Mouse (Mus musculus) large intestine, adult 2 months (tissue): ENCODE measurements around the gene Atn1. TPM values are rescaled to one million over a fixed set of nuclear protein-coding genes. Genes with fewer than 3 reads are reported as not detected.

Source experiments
- DNase-seq: peaks from one replicate; pipeline ENCODE4 v3.0.0-alpha.2; 2012; ENCODE audit warnings: low read depth, low spot score
- WGBS: fragments of 180-500 bp; shearing (Covaris S2); methylation state at CpG from one replicate; pipeline ENCODE4 v1.1.7; 2018; 5-methylcytosine and 5-hydroxymethylcytosine counted together
- polyA plus RNA-seq: library from polyadenylated mRNA; depleted of rRNA; stranded (reverse); fragments of >200 nt; gene quantifications from 2 replicates; pipeline ENCODE4 v1.2.3, GENCODE M21; 2012

Atn1 gene
- polyA plus RNA-seq, 1 experiment, result 33.6 TPM

DNA sequence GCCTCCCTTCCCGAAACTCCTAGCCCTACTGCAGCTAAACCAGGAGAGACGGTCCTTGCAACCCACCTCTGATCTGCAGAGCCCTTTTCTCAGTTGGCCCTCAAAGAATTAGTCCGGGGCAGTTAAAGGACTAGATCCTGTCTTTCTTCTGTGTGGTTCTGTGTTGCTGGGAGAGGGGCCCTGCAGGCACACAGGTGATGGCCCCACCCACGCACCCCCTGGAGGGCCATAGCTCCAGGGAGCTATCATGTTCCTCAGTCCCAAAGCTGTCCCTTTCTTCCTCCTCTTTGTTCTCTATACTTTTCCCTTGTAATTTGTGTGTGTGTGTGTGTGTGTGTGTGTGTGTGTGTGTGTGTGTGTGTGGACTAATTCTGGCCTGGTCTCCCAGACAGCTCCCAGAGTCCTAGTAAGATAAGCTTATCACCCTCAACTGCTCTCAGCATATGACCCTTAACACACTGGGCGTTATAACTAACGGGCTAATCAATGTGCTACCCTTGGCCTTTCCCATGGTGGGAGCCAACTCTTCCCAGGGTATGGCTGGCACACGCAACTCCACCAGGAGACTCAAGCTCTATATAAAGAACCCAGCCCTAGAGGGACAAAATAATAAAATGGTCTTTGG lies 36.9 kb downstream of the Atn1 start:
- WGBS, result 25% methylated on average over 7 of the region's 7 CpGs
- no peak for DNase-seq

DNA sequence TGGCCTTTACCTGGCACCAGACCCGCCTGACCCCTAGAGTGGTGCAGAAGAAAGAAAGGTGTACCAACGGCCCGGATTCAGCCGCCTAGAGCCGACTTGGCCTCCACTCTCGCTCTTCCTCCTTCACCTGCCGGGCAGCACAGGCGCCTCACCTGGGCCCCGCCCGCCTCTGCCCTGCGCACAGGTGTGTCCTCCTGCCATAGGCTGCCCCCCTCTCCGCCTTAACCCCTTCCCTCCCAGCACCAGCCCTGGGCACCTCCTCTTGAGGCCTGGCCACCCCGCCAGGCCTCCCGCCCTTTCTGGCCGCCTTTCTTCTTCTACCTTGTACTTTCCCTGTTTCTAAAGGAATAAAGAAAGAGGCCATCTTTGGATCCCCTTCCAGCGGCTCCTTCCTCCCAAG lies 37.6 kb downstream of the Atn1 start:
- no peak for DNase-seq

DNA sequence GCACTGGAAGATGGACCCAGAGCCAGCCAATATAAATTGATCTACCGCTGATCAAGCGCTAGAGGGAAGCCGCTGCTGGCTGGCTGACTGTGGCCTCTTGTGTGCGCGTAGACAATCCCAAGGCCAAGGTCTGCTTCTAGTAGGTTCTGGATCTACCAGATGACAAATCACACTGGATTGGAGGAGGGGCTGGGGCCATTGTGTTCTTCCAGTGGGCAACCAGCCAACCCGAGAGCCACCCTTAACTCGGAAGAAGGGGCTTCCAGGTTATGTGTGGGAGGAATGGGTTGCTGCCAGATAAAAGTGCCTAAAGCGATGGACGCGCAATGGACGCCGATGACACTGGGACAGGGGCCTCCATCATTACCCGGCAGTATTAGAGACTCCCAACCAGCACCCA lies 38.4 kb downstream of the Atn1 start:
- DNase-seq, result no peak

More for the DNA sequence above, 37.6 kb downstream of the Atn1 start:
- 27% methylated on average over 15 of the region's 16 CpGs for WGBS

DNA sequence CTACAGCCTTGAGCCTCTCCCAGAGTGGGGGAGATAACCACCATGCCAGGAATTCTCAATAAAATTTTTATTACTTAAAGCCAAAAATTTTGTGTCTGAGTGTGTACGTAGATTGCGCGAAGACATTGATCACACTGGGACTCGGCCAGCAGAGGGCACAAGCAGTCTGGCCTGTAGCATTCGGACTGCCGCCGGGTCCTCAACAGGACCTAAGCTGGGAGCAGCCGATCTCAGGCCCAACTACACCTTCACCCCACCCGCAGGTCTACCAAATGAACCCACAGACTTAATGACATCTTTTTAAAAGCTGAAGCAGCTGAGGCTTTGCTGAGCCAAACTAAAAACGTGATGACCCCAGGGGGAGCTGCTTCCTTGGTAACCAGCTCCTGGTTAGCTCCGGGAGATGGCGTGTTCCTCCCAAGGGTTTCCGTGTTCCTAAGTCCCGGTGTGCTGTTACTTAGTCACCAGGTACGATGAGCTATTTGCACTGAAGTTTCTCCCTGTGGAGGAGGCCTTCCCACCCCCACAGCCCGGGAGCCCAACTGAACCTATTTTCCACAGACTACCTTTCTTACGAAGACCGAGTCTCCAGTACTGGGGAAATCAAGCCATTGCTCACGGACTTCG lies 39.3 kb downstream of the Atn1 start:
- no peak for DNase-seq
- 21% methylated on average over 20 of the region's 20 CpGs for WGBS

More for the DNA sequence above, 38.4 kb downstream of the Atn1 start:
- 32% methylated on average over 13 of the region's 13 CpGs for WGBS

DNA sequence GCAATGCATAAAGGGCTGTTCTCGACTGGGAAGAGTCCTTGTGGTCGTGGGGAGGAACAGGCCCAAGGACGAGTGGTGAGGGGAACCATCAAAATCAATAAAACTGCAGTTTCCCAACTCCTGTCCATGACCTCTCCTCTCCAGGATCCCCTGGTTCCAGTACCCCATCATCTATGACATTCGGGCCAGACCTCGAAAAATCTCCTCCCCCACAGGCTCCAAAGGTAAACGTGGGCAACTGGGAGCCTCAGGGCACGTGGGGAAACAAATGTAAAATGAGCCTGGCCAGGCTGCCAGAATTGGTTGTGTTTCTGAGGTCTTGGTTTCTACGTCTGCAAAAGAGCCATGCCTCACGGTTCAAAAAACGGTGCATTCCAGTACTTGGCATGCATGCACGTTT lies 43.4 kb downstream of the Atn1 start:
- no peak for DNase-seq
- 6% methylated on average over 11 of the region's 11 CpGs for WGBS

DNA sequence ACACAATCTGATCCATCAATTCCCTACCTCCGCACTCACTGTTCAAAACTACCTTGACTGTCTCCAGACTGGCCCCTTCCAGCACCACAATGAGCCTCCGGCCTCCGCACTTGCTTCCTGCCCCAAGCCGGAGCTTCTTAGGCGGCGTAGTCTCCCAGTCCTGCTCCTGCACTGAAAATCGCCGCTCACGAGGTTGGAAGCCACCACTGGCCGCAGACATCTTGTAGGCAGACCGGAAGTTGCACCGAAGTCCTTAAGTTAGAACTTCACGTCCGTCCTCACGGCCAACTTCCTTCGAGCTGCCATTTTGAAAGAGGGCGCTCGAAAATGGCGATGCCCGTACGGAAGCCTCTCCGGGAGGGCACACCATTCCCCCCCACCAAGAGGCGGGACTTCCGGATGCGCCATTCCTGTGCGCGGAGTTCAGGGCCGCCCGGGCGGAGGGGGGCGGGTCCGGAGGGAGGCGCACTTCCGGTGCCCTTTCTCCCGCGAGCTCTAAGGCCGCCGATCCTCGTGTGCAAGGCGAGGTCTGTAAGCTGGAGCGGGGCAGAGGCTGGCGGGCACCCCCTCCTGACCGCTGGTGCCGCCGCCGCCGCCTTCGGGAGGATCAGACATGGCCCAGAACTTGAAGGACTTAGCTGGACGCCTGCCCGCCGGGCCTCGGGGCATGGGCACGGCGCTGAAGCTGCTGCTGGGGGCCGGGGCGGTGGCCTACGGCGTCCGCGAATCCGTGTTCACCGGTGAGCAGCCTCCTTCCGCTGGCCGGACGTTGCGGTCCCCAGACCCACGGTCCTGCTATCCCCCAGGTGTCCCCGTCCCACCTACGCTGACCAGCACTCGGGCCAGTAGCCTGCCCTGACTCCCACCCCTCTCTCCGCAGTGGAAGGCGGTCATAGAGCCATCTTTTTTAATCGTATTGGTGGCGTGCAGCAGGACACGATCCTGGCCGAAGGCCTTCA lies 44.2 kb downstream of the Atn1 start, which contains the start of the genes Emg1 and Phb2:
Gene Emg1, minus strand, starts transcription at position 355 of the 959 bp plus-strand sequence.
Gene Phb2, plus strand, starts transcription at position 513 of the 959 bp plus-strand sequence.
- DNase-seq, result peak; percentile 91
- WGBS, result under 1% methylated on average over 76 of the region's 76 CpGs

- 57% methylated on average over 10 of the region's 10 CpGs for WGBS
- DNase-seq, result no peak
Observed at GRCm38 (mm10) chr6:124708289-124708889, 47.9 kb downstream of the Atn1 start.

DNA sequence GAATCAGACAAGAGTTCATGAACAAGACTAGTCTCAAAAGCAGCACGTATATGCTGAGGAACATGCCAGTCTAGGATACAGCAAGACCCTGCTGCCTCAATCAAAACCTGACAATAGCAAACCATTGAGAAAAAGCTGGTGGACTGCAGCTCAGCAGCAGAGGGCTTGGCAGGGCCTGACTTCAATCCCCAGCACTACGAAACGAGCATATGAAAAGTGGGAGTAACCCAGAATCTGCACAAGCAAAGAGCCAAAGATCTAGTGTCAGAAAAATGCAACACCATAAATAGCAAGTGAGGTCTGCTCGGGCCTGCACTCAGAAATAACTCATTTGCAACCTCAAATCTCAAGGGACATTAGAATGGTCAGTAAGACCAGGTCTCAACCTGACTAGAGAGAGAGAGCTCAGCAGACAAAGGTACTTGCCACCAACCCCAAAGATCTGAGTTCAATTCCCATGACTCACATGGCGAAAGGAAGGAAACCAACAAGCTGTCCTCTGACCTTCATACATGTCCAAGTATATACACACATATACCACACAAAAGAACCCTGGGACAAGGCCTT lies 50.2 kb downstream of the Atn1 start:
- 66% methylated on average over 5 of the region's 5 CpGs for WGBS
- no peak for DNase-seq

DNA sequence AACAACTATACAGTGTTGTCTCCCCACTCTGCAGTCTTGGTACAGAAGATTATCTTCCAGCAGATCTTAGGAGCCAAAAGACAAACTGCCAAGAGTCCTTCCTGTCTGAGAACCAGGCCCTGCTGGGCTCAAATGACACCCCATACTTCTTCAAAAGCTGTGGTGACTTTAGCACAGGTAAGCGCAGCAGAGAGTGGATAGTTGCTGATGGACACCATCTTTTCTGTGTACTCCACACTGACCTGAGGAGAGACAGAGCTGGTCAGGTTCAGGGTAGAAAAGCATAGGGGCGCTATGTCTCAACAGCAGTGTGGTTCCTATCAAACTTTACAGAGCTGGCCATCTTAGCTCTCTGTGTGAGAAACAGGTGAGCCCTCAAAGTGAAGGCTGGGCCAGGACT lies 51.9 kb downstream of the Atn1 start:
- no peak for DNase-seq
- 89% methylated on average over 2 of the region's 2 CpGs for WGBS

- WGBS, result 71% methylated on average over 7 of the region's 7 CpGs
- DNase-seq, result no peak
Observed at GRCm38 (mm10) chr6:124703789-124704188, 52.5 kb downstream of the Atn1 start.

DNA sequence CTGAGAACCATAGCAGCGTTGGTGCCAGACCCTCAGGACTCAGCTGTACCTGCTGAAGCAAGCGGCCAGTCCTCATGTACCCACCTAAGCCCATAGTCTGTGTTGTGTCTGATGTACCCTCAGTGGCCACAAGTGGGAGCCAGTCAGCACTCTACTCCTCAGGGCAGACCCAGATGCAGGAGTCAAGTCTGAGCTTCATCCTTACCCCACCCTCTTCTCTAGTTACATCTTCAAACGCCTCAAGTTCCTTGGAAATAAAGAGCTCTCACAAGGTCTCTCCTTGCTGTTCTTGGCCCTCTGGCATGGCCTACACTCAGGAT lies 53.6 kb downstream of the Atn1 start:
- WGBS, result 50% methylated on average over 3 of the region's 3 CpGs
- DNase-seq, result no peak

DNA sequence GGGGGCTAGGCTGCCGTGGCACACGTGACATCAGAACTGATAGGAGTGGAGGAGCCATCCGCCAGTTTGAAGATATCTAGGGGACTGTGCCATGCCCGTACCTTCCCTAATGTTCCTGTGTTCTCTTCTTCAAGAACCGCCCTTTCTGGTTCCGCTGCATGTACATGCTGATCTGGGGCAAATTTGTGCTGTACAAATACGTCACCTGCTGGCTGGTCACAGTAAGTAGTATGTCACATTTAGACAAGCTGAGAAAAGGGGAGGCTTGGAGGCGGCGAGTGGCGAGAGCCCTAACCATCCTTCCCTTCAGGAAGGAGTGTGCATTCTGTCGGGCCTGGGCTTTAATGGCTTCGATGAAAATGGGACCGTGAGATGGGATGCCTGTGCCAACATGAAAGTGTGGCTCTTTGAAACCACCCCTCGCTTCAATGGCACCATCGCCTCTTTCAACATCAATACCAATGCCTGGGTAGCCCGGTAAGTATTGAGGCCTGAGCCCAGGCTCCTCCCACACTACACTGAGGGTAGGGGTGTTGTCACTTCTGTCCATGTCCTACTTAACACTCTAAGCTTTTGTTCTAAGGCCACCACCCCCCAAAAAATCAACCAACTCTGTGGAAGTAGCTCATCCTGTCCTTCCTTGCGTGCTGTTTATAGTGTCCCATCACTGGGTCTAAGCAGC lies 54.1 kb downstream of the Atn1 start:
- WGBS, result 91% methylated on average over 17 of the region's 17 CpGs
- no peak for DNase-seq

GRCm38 (mm10) chr6:124701338-124701737 lies 55.0 kb downstream of the Atn1 start:
- no peak for DNase-seq
- 72% methylated on average over 8 of the region's 8 CpGs for WGBS

- no peak for DNase-seq
- 56% methylated on average over 11 of the region's 11 CpGs for WGBS
Observed at GRCm38 (mm10) chr6:124699962-124700610, 56.2 kb downstream of the Atn1 start.

GRCm38 (mm10) chr6:124699366-124699765 lies 57.0 kb downstream of the Atn1 start:
- WGBS, result 93% methylated on average over 4 of the region's 4 CpGs
- DNase-seq, result no peak

DNA sequence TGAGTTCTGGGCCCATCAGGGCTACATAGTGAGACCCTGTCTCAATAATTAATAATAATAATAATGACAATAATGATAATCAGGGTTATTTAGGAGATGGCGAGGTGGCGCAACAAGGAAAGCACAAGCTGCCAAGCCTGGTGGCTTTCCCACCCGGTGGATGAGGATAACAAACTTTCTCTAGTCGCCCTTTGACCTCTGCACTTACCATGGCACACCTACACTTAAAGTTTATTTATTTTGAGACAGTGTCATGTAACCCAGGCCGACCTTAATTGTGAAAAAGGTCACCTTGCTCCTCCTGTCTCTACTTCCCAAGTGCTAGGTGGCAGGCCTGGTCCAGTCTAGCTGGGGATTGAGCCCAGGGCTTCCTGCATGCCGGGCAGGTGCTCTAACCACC lies 57.6 kb downstream of the Atn1 start:
- whole genome bisulfite sequencing, result 61% methylated on average over 6 of the region's 6 CpGs
- DNase-seq, result no peak

DNA sequence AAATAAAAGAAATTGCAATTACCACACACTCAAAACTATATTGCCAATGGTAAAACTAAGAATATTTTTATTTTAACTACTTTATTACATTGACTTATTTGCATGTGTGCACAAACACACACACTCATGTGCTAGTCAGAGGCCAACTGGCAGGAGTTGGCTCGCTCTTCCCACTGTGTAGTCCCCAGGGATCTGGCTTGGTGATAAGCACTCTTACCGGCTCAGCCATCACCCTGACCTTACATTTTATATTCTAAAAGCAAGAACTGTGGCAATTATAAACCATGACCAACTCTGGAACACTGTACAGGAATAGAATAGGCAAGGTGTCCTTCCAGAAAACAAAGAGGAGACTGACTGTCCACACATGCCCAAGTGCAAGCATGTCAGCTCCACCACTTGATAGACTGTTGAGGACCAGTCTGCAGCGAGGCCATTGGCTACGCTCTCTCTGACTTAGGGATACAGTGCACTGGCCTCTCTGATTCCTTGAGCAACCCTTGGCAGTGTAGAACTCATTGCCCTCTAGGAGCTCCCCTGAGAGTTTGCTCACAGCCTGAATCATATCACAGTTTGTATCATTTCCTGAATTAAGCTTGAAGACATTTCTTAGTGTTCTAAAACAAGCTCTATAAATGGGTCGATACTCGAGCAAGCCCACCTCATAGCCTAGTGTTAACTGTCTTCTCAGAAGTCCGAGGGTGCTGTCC lies 59.7 kb downstream of the Atn1 start:
- no peak for DNase-seq
- 88% methylated on average over 7 of the region's 7 CpGs for WGBS
